Mouse (Mus musculus): ENCODE results near the gene Fkbp8.

Fkbp8 gene

GRCm38 (mm10) chr8:70552836-70553235 lies 25.3 kb downstream of the Fkbp8 start:
- H3K36me3 ChIP-seq (ENCODE audit: control insufficient read depth, insufficient read depth, low read length, poor library complexity, severe bottlenecking), result no peaks in the 10 kb centered on the region
- no peaks in the 10 kb centered on the region for H3K27me3 ChIP-seq (ENCODE audit: control insufficient read depth, insufficient read depth, low read length, poor library complexity, severe bottlenecking)
- no peak for DNase-seq (ENCODE audit: low read depth, low spot score)

- no peaks in the 10 kb centered on the region for H3K27me3 ChIP-seq (ENCODE audit: control insufficient read depth, insufficient read depth, low read length, poor library complexity, severe bottlenecking)
- no peaks in the 10 kb centered on the region for H3K36me3 ChIP-seq (ENCODE audit: control insufficient read depth, insufficient read depth, low read length, poor library complexity, severe bottlenecking)
- DNase-seq (ENCODE audit: low read depth, low spot score), result no peak
These were observed 26.2 kb downstream of the Fkbp8 start for GRCm38 (mm10) chr8:70553740-70554139.

- Histone ChIP-seq H3K27me3 (ENCODE audit: control insufficient read depth, insufficient read depth, low read length, poor library complexity, severe bottlenecking) (no peaks in the 10 kb centered on the region), H3K36me3 (ENCODE audit: control insufficient read depth, insufficient read depth, low read length, poor library complexity, severe bottlenecking) (no peaks in the 10 kb centered on the region)
- no peak for DNase-seq (ENCODE audit: low read depth, low spot score)
These were observed 27.7 kb downstream of the Fkbp8 start for GRCm38 (mm10) chr8:70555079-70555747.

DNA sequence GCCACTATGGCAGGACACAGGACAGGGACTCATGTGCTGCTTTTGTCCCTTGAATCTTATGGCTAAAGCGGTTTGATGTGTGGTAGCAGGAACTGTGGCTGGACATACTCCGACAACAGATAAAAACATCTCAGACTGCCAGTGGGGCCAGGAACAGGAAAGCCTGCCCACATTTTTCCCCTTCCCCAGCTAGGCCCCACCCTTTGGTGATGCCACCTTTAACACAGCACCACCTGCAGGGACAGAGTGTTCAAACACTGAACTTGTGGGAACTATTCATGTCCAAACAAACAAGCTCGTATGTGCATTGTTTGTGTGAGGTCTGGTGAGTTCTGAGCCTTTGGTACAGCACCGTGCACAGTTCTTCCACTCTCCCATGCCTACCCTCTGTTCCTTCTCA lies 30.8 kb downstream of the Fkbp8 start:
- H3K36me3 ChIP-seq (ENCODE audit: control insufficient read depth, insufficient read depth, low read length, poor library complexity, severe bottlenecking), result no peaks in the 10 kb centered on the region
- H3K27me3 ChIP-seq (ENCODE audit: control insufficient read depth, insufficient read depth, low read length, poor library complexity, severe bottlenecking), result no peaks in the 10 kb centered on the region
- peak; percentile 44 for DNase-seq (ENCODE audit: low read depth, low spot score)

DNA sequence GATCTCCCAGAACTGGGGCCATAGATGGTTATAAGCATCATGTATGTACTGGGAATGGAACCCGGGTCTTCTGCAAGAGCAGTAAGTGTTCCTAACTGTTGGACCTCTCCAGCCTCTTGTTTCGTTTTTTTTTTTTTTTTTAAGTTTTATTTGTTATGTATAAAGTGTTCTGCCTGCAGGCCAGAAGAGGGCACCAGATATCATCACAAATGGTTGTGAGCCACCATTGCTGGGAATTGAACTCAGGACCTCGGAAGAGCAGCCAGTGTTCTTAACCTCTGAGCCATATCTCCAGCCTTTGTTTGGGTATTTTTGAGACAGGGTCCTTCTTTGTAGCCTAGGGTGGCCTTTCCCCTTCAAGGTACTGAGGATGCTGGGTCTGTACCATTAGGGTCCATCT lies 31.5 kb downstream of the Fkbp8 start:
- no peaks in the 10 kb centered on the region for H3K27me3 ChIP-seq (ENCODE audit: control insufficient read depth, insufficient read depth, low read length, poor library complexity, severe bottlenecking)
- DNase-seq (ENCODE audit: low read depth, low spot score), result peak; percentile 59
- no peaks in the 10 kb centered on the region for H3K36me3 ChIP-seq (ENCODE audit: control insufficient read depth, insufficient read depth, low read length, poor library complexity, severe bottlenecking)

DNA sequence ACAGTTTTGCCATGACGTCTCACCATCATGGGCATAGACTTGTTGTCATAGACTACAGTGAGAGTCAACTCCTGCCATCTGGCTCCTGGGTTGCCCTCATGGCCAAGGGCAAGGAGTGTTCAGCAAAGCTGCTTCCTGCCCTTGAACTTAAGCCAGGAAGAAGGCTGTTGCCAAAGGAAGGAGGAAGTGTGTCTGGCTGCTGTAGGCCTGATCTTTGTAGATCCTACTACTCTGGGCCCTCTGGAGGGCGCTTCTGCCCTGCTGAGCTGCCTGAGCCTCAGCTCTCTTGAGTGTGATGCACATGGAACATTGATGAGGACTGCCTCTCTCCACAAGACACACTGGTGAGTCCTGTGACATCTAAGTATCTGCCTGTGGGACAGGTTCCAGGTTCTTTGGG lies 32.6 kb downstream of the Fkbp8 start:
- Histone ChIP-seq H3K27me3 (ENCODE audit: control insufficient read depth, insufficient read depth, low read length, poor library complexity, severe bottlenecking) (no peaks in the 10 kb centered on the region), H3K36me3 (ENCODE audit: control insufficient read depth, insufficient read depth, low read length, poor library complexity, severe bottlenecking) (no peaks in the 10 kb centered on the region)
- peak; percentile 48 for DNase-seq (ENCODE audit: low read depth, low spot score)

GRCm38 (mm10) chr8:70560564-70560963 lies 33.0 kb downstream of the Fkbp8 start:
- peak; percentile 13 for DNase-seq (ENCODE audit: low read depth, low spot score)
- Histone ChIP-seq H3K36me3 (ENCODE audit: control insufficient read depth, insufficient read depth, low read length, poor library complexity, severe bottlenecking) (no peaks in the 10 kb centered on the region), H3K27me3 (ENCODE audit: control insufficient read depth, insufficient read depth, low read length, poor library complexity, severe bottlenecking) (no peaks in the 10 kb centered on the region)

DNA sequence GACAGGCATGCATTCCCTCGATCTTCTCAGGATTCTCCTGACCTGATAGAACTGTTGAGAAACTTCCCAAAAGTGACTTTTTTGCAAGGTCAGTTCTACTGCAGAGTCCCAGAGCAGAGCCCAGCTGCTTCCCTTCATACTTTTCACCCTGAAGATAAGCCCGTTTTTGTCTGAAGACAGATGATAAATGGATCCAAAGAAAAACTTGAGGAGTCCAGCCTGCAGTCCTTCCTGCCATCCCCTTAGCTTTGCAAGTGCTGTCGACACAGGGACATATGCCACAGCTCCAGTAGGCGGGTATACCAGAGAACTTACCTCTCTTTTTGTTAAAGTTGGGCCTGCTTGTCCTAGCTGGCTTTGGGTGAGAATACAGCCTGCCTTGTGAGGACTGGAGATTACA lies 33.8 kb downstream of the Fkbp8 start:
- no peak for DNase-seq (ENCODE audit: low read depth, low spot score)
- H3K27me3 ChIP-seq (ENCODE audit: control insufficient read depth, insufficient read depth, low read length, poor library complexity, severe bottlenecking), result no peaks in the 10 kb centered on the region

DNA sequence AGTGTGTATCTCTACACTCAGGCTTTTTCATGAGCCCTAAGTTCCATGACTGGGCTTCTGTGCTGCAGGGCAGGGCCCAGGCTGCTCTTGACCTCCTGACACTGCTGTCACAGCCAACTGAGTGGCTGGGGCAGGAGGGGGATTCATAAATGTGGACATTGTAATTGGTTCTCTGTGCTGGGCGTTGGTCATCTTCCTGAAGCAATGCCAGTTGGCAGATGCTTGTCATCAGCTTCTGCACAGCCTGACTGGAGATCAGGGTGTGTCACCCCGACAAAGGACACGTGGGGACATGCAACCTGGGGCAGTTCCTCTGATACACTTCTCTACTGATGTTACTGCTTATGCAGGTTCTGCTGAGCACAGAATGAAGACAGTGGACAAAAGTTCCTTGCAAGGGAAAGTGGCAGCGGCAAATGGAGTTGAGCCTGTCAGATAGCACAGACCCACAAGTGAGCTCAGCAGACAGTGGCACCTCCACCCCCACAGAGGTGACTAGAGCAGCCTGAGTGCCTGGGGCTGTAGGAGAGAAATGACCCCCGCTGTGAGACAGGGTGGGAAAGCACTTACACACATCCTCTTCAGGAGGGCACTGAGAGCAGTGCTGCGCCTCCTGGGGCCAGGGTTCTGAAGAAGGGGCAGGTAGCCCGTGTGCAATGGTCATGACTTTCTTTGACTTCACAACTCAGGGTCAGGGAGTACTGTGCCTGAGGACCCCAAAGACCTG lies 34.4 kb downstream of the Fkbp8 start:
- H3K36me3 ChIP-seq (ENCODE audit: control insufficient read depth, insufficient read depth, low read length, poor library complexity, severe bottlenecking), result no peaks in the 10 kb centered on the region

More for the DNA sequence above, 33.8 kb downstream of the Fkbp8 start:
- H3K36me3 ChIP-seq (ENCODE audit: control insufficient read depth, insufficient read depth, low read length, poor library complexity, severe bottlenecking), result no peaks in the 10 kb centered on the region

DNA sequence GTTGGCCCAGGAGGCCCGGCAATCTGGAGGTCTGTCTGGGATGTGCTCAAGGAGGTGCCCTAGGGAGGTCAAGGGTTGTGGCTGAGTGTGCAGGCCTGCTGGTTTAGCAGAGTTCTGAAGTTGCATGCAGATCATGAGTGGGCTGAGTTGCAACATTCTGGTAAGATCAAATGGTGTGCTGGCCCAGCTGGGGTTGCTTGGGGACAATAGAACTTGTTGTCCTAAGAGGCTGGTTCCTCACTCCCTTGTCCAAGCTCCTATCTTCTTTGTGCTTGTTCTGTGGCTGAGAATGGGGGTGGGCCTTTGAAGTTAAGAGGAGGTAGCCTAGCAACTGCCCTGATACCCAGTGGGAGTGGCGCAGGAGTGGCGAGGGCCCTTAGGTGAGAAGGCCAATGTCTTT lies 35.3 kb downstream of the Fkbp8 start:
- DNase-seq (ENCODE audit: low read depth, low spot score), result no peak
- H3K36me3 ChIP-seq (ENCODE audit: control insufficient read depth, insufficient read depth, low read length, poor library complexity, severe bottlenecking), result no peaks in the 10 kb centered on the region
- no peaks in the 10 kb centered on the region for H3K27me3 ChIP-seq (ENCODE audit: control insufficient read depth, insufficient read depth, low read length, poor library complexity, severe bottlenecking)

More for the DNA sequence above, 34.4 kb downstream of the Fkbp8 start:
- no peaks in the 10 kb centered on the region for H3K27me3 ChIP-seq (ENCODE audit: control insufficient read depth, insufficient read depth, low read length, poor library complexity, severe bottlenecking)
- DNase-seq (ENCODE audit: low read depth, low spot score), result no peak

GRCm38 (mm10) chr8:70563763-70564387 lies 36.4 kb downstream of the Fkbp8 start:
- DNase-seq (ENCODE audit: low read depth, low spot score), result no peak
- no peaks in the 10 kb centered on the region for H3K27me3 ChIP-seq (ENCODE audit: control insufficient read depth, insufficient read depth, low read length, poor library complexity, severe bottlenecking)
- H3K36me3 ChIP-seq (ENCODE audit: control insufficient read depth, insufficient read depth, low read length, poor library complexity, severe bottlenecking), result no peaks in the 10 kb centered on the region

- no peak for DNase-seq (ENCODE audit: low read depth, low spot score)
- no peaks in the 10 kb centered on the region for H3K36me3 ChIP-seq (ENCODE audit: control insufficient read depth, insufficient read depth, low read length, poor library complexity, severe bottlenecking)
- H3K27me3 ChIP-seq (ENCODE audit: control insufficient read depth, insufficient read depth, low read length, poor library complexity, severe bottlenecking), result no peaks in the 10 kb centered on the region
These were observed 37.2 kb downstream of the Fkbp8 start for GRCm38 (mm10) chr8:70564696-70565235.

- DNase-seq (ENCODE audit: low read depth, low spot score), result peak; percentile 33
- H3K27me3 ChIP-seq (ENCODE audit: control insufficient read depth, insufficient read depth, low read length, poor library complexity, severe bottlenecking), result no peaks in the 10 kb centered on the region
- H3K36me3 ChIP-seq (ENCODE audit: control insufficient read depth, insufficient read depth, low read length, poor library complexity, severe bottlenecking), result no peaks in the 10 kb centered on the region
These were observed 38.0 kb downstream of the Fkbp8 start for GRCm38 (mm10) chr8:70565561-70565960.

GRCm38 (mm10) chr8:70570360-70570759 lies 42.8 kb downstream of the Fkbp8 start:
- H3K36me3 ChIP-seq (ENCODE audit: control insufficient read depth, insufficient read depth, low read length, poor library complexity, severe bottlenecking), result no peaks in the 10 kb centered on the region
- no peaks in the 10 kb centered on the region for H3K27me3 ChIP-seq (ENCODE audit: control insufficient read depth, insufficient read depth, low read length, poor library complexity, severe bottlenecking)
- no peak for DNase-seq (ENCODE audit: low read depth, low spot score)

- no peaks in the 10 kb centered on the region for H3K27me3 ChIP-seq (ENCODE audit: control insufficient read depth, insufficient read depth, low read length, poor library complexity, severe bottlenecking)
- H3K36me3 ChIP-seq (ENCODE audit: control insufficient read depth, insufficient read depth, low read length, poor library complexity, severe bottlenecking), result no peaks in the 10 kb centered on the region
- DNase-seq (ENCODE audit: low read depth, low spot score), result no peak
These were observed 43.5 kb downstream of the Fkbp8 start for GRCm38 (mm10) chr8:70570990-70571389.
